Mouse (Mus musculus) embryonic fibroblast, embryonic 13.5 days (primary cell): ENCODE results near the gene Fam135a. TPM values are rescaled to one million over a fixed set of nuclear protein-coding genes. Genes with fewer than 3 reads are reported as not detected.
A peak's percentile ranks its signal among the peaks of the same experiment; 100 is the strongest.
"Not testable (repeated sequence)": the region's sequence is repeated elsewhere in the genome, so short reads cannot be mapped to it uniquely, and the experiment has no call there.

ENCODE experiments used
- H3K27ac ChIP-seq: 2 replicates; pipeline ENCODE4 v1.5.1; 2012; ENCODE audit warnings: low read length, control low read depth, inconsistent platforms; ENCODE audit not compliant: insufficient read depth
- H3K4me1 ChIP-seq: 2 replicates; pipeline ENCODE4 v1.6.1; 2011; ENCODE audit warnings: low read length; ENCODE audit not compliant: control insufficient read depth, insufficient read depth
- H3K4me3 ChIP-seq: 2 replicates; pipeline ENCODE4 v1.5.1; 2011; ENCODE audit warnings: mild to moderate bottlenecking, control low read depth, low read length; ENCODE audit not compliant: insufficient read depth
- CTCF ChIP-seq: IDR thresholded peaks from 2 replicates; pipeline ENCODE4 v1.5.1; 2011; ENCODE audit warnings: mild to moderate bottlenecking, control low read depth, low read length, moderate library complexity, borderline replicate concordance; ENCODE audit not compliant: insufficient read depth
- POLR2A ChIP-seq: IDR thresholded peaks from 2 replicates; pipeline ENCODE4 v1.6.1; 2011; ENCODE audit warnings: low read depth, mild to moderate bottlenecking, control low read depth, low read length, moderate library complexity
- polyA plus RNA-seq: library from polyadenylated mRNA; stranded (reverse); fragments of >200 nt; gene quantifications from 2 replicates; pipeline ENCODE4 v1.2.4, GENCODE M21; 2011; ENCODE audit warnings: low read depth; ENCODE audit not compliant: missing spikeins, insufficient read length

The Fam135a gene
- polyA plus RNA-seq, 1 experiment, result 49.7 TPM

DNA sequence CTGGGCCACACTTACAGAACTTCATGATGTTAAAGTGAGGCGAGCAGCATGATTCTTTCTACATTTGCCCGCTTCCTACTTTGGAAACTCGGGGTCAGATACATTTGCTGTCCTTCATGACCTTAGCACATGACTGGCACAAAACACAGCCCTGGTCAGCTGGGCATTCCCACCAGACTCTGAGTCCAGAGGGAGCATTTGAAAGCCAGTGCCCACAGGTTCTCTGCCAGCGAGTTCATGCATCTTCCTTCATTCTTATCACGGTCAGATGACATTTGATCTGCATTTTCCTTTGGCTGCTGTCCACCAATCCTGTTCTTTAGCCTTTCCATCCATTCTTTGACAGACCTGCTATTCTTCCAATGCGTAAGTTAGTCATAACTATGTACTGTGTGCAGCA, 90.1 kb downstream of the Fam135a start:
- no peaks in the 10 kb centered on the region for H3K4me1 ChIP-seq
- no peak overlapping the region for H3K27ac ChIP-seq
- H3K4me3 ChIP-seq, result no peak overlapping the region
- TF ChIP-seq POLR2A, result no peak
- TF ChIP-seq CTCF, result no peak

DNA sequence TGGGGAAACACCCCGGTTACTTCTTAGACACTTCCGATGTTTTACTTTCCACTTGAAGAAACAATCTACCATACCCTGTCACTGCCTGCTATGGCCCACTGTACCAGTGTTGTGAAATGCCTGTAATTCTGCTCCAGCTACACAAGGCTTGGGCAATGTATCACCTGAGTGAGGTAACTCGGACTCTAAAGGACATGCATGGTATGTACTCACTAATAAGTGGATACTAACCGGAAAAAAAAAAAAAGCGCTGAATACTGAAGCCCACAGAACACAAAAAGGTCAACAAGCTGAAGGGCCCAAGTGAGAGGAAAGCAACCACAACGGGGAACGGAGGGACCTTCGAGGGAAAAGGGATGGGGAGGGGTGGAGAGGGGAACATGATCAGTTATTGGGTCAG, 92.5 kb downstream of the Fam135a start:
- no peak overlapping the region for H3K27ac ChIP-seq
- no peak overlapping the region for H3K4me3 ChIP-seq
- H3K4me1 ChIP-seq, result no peaks in the 10 kb centered on the region
- TF ChIP-seq POLR2A (no peak), CTCF (no peak)

DNA sequence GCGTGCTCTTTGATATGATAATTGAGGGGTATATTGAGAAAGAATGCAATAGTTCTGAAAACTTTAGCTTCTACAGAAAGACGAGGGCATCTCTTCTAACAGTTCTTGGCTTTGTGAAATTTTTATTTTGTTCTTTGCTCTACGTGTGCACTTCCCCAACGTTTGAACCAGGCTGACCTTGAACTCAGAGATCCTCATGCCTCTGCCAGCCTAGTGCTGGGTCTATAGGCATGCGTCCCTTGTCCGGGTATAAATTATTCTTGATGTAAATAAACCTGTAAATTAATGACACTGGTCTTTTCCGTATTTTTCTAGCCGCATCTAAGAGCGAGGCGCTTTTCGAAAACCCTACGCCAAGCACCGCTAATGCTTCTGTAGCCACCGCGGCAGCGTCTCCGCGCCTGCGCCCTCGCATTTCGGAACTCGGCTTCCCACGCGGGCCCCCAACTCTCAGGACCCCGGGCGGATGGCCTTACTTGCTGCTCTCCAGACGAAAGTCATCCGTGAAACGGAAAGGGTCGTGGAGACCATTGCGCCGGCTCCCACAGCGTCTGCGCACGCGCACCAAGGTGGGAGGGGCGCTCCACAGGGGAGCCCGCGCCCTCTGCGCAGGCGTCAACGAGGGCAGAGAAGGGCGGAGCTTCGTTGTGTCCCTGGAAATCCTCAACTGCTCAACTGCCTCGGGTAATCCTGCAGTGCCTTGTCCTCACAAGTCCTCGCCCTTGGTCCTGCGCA, 94.9 kb downstream of the Fam135a start, which contains the start of gene Sdhaf4:
Sdhaf4 (minus strand) TSS at position 587 of the 735 bp plus-strand sequence.
- Histone ChIP-seq H3K4me1 (no peaks in the 10 kb centered on the region), H3K27ac (peak within 1 kb of the TSS; percentile 37), H3K4me3 (peak within 1 kb of the TSS; percentile 65)
- no peak for TF ChIP-seq CTCF
- TF ChIP-seq POLR2A, result peak; percentile 90

DNA sequence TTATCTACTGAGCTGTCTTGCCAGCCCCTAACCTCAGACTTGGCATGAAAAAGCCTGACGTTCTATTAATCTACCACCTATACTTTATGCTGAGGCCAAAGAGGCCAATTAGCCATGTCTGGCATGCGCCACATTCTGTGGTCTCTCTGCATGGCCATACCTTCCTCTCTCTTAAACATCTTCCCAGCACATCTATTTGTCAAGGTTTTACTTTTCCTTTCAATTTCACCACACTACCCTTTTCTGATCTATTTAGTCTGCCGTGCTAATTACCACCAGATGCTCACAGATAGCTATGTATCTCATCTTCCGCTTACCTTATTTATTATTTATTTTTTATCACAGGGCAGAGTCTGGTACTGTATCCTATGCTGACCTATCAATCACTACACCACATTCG, 100.8 kb downstream of the Fam135a start:
- no peak overlapping the region for H3K4me3 ChIP-seq
- TF ChIP-seq POLR2A (no peak), CTCF (no peak)
- H3K4me1 ChIP-seq, result no peaks in the 10 kb centered on the region
- no peak overlapping the region for H3K27ac ChIP-seq

DNA sequence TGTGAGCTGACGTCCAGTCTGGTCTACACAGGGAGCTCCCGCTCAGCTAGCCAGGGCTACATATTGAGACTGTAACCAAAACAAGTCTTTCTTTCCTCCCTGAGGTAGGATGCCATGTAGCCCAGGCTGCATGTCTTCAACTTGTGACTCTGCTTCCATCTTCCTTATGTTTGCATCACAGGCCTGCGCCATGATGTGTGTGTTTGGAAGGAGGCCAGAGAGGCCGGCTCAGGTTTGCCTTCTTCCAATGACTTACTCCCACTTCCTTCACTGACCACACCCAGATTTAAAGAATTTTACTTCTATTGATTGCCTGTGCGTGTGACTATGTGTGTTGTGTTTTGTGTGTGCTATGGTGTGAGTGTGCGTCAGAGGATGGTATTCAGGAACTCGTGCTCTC, 101.3 kb downstream of the Fam135a start:
- TF ChIP-seq CTCF, result no peak
- no peak for TF ChIP-seq POLR2A
- no peak overlapping the region for H3K4me3 ChIP-seq
- H3K27ac ChIP-seq, result no peak overlapping the region
- no peaks in the 10 kb centered on the region for H3K4me1 ChIP-seq

DNA sequence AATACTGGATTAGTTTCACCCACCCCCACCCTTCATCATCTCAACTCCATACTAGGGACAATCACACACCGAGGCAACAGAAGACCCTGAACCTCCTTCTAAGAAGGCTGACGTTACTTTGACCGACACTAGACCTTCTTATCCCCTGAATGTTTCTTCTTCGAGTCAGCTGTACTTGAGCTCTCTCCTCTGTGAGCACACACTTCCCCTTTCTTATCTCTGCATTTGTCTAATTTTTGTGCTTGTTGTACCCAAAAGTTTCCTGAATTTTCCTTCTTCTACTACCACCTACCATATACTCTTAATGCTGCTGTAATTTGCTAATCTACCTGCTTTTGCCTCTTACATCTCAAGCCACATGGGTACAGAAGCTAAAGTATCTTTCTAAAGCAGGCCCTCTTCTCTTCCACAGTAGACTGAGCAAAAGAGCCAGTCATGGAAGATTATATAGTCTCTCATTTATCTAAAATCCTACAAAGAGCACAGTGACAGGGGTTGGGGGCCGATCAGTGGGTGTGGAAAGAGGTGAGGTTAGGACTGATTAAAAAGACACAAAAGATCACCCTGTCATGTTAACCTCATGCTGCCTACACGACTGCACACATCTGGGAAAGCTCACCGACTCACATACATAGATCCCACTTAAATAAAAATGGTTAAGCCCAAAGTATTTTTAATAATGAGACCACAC, 101.9 kb downstream of the Fam135a start:
- Histone ChIP-seq H3K4me3 (no peak overlapping the region), H3K27ac (no peak overlapping the region), H3K4me1 (no peaks in the 10 kb centered on the region)
- TF ChIP-seq POLR2A (no peak), CTCF (no peak)

DNA sequence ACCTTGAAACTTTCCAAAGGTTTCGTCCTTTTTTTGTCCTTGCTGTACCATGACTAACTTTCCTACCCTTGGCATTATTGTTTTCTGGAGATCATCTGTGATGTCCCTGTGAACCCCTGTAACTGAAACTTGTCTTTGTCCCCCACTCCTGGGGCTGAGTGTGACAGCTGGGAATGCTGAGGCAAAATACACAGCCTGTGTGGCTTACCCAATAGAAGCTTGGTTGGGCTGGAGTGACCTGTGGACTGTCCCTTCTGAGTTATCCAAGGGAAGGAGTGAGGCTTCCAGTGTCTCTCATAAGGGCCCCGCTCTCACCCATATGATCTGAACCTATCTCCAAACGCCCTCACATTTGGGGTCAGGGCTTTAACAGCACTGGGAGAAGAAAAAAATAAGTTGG, 102.6 kb downstream of the Fam135a start:
- Histone ChIP-seq H3K4me3 (no peak overlapping the region), H3K4me1 (no peaks in the 10 kb centered on the region), H3K27ac (no peak overlapping the region)
- TF ChIP-seq CTCF, result no peak
- no peak for TF ChIP-seq POLR2A

DNA sequence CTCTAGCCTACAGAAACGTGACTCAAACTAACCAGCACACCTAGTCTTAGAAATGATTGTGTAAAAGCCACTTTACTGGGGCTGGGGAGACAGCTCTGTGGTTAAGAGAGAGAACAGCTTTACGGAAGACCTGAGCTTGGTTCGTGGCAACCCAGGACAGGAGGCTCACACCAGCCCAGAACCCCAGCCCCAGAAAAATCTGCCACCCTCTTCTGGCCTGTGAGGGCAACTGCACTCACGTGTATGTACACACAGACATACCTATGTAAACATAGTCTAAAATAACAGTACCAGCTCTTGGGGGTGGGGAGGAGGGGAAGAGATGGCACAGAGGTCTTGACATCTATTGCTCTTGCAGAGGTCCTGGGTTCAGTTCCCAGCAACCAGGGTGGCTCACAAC, 104.7 kb downstream of the Fam135a start:
- H3K4me1 ChIP-seq, result no peaks in the 10 kb centered on the region
- TF ChIP-seq POLR2A (no peak), CTCF (no peak)
- no peak overlapping the region for H3K27ac ChIP-seq
- H3K4me3 ChIP-seq, result no peak overlapping the region

DNA sequence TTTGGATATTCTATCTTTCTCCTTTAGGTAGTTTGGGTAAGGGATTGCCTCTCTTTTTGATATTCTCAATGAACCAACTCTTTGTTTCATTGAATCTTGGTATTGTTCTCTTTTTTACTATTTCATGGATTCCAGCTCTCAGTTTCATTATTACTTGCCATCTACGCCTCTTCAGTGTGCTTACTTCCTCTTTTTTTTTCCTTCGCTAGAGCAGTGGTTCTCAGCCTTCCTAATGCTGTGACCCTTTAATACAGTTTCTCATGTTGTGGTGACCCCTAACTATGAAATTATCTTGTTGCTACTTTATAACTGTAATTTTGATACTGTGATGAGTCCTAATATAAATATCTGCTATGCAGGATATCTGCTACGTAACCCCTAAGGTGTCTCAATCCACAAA, 117.0 kb downstream of the Fam135a start:
- Histone ChIP-seq H3K27ac (no peak overlapping the region), H3K4me1 (no peaks in the 10 kb centered on the region), H3K4me3 (no peak overlapping the region)
- TF ChIP-seq POLR2A, result no peak
- TF ChIP-seq CTCF, result no peak

DNA sequence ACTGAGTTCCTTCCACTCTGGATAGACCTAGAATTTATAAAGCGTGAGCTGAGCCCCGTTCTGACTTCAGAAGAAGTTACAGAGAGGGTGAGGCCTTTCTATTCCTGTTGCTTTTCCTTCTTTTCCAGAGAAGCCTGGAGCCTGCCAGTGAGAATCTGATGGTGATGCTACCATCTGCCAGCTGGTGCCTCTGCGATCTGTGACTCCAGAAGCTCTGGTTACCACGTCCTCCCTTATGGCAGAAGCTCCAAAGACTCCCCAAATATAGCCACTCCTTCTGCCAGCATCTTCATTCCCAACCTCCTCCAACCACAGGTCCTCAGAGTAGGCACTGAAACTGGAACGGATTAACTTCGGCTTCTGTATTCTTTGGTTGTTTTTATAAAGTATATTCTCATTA, 121.9 kb downstream of the Fam135a start:
- H3K4me1 ChIP-seq, result no peaks in the 10 kb centered on the region
- no peak overlapping the region for H3K4me3 ChIP-seq
- TF ChIP-seq CTCF (no peak), POLR2A (no peak)
- H3K27ac ChIP-seq, result no peak overlapping the region

DNA sequence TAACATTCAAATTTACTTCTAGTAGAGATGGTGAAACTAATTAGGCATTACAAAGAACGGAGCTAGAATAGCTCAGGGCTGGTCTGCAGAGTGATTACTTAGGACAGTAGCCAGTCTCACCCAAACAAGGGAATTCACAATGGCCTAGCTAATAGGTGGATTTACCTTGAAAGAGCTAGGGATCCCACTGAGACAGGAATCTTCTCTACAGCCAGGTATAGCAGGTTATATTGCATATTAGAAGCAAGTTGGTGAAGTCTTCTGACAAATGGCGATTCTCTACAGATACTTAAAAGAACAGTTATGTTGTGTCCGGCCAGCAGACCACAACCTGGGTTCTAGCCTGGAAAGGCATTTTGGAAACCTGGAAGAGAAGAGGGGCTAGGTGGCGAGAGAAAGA, 129.0 kb downstream of the Fam135a start:
- H3K27ac ChIP-seq, H3K4me3 ChIP-seq, H3K4me1 ChIP-seq: not testable (repeated sequence)
